Mouse (Mus musculus) midbrain, embryonic 11.5 days (tissue): ENCODE measurements at regions not wholly inside any gene's neighbourhood (a gene's known extent, or its start where the extent isn't known, plus 50 kb on each side); places are given as distances from the start of the nearest gene placed in this dataset.

Experiments used
- ATAC-seq: fragments of 200-750 bp; cut with Nextera tagmentation; 2 replicates; pipeline ENCODE4 v1.8.0; 2017; ENCODE audit warnings: moderate TSS enrichment, moderate library complexity; ENCODE audit not compliant: low FRiP score
- DNase-seq: peaks from one replicate; pipeline ENCODE4 v3.0.0; 2015; ENCODE audit warnings: low spot score; ENCODE audit errors: missing footprints
- H3K27ac ChIP-seq: fragments of 300-500 bp; sonication (generic); 2 replicates; pipeline ENCODE4 v1.5.1; 2014; ENCODE audit warnings: low read depth, low read length
- H3K27me3 ChIP-seq: fragments of 300-500 bp; sonication (generic); 2 replicates; pipeline ENCODE4 v1.6.1; 2014; ENCODE audit warnings: mild to moderate bottlenecking, low read length, moderate library complexity, mixed read lengths; ENCODE audit not compliant: control insufficient read depth, insufficient read depth
- H3K36me3 ChIP-seq: fragments of 300-500 bp; sonication (generic); 2 replicates; pipeline ENCODE4 v1.6.1; 2014; ENCODE audit warnings: mild to moderate bottlenecking, low read length, moderate library complexity, mixed read lengths; ENCODE audit not compliant: control insufficient read depth, insufficient read depth
- H3K4me1 ChIP-seq: fragments of 300-500 bp; sonication (generic); 2 replicates; pipeline ENCODE4 v1.6.1; 2014; ENCODE audit warnings: low read length; ENCODE audit not compliant: control insufficient read depth, insufficient read depth
- H3K4me2 ChIP-seq: fragments of 300-500 bp; sonication (generic); 2 replicates; pipeline ENCODE4 v1.6.1; 2014; ENCODE audit warnings: mild to moderate bottlenecking, moderate library complexity
- H3K4me3 ChIP-seq: fragments of 300-500 bp; sonication (generic); 2 replicates; pipeline ENCODE4 v1.5.1; 2014; ENCODE audit warnings: low read depth, low read length
- H3K9ac ChIP-seq: fragments of 300-500 bp; sonication (generic); 2 replicates; pipeline ENCODE4 v1.6.1; 2014; ENCODE audit warnings: low read length
- H3K9me3 ChIP-seq: fragments of 300-500 bp; sonication (generic); 2 replicates; pipeline ENCODE4 v1.6.1; 2016; ENCODE audit warnings: low read length; ENCODE audit not compliant: control insufficient read depth
- WGBS: fragments of 180-500 bp; shearing (Covaris S2); extraction: QIAGEN DNeasy Blood & Tissue Kit; methylation state at CpG from one replicate; pipeline ENCODE4 v1.1.7; 2014; 5-methylcytosine and 5-hydroxymethylcytosine counted together

GRCm38 (mm10) chrX:108608446-108608845, 56.2 kb downstream of the Gm379 start:
- no peak overlapping the region for H3K27ac ChIP-seq
- H3K9me3 ChIP-seq, result no peaks in the 10 kb centered on the region
- no peak overlapping the region for H3K9ac ChIP-seq
- H3K4me3 ChIP-seq, result no peak overlapping the region
- H3K27me3 ChIP-seq, result no peaks in the 10 kb centered on the region
- no peak overlapping the region for H3K4me2 ChIP-seq
- H3K36me3 ChIP-seq, result no peaks in the 10 kb centered on the region
- H3K4me1 ChIP-seq, result no peaks in the 10 kb centered on the region
- DNase-seq (no peak), ATAC-seq (no peak)

- DNase-seq (no peak), ATAC-seq (no peak)
- WGBS, result 78% methylated on average over 1 of the region's 1 CpGs
- H3K4me1 ChIP-seq, result no peaks in the 10 kb centered on the region
- no peak overlapping the region for H3K27ac ChIP-seq
- no peak overlapping the region for H3K4me3 ChIP-seq
- H3K9ac ChIP-seq, result no peak overlapping the region
- no peaks in the 10 kb centered on the region for H3K27me3 ChIP-seq
- no peak overlapping the region for H3K4me2 ChIP-seq
- no peaks in the 10 kb centered on the region for H3K36me3 ChIP-seq
- no peaks in the 10 kb centered on the region for H3K9me3 ChIP-seq
Observed at GRCm38 (mm10) chrX:108599906-108600468, 64.7 kb downstream of the Gm379 start.

- WGBS, result 80% methylated on average over 3 of the region's 3 CpGs
- no peaks in the 10 kb centered on the region for H3K27me3 ChIP-seq
- H3K4me3 ChIP-seq, result no peak overlapping the region
- no peak for ATAC-seq
- no peak for DNase-seq
- no peaks in the 10 kb centered on the region for H3K36me3 ChIP-seq
- no peak overlapping the region for H3K27ac ChIP-seq
- no peak overlapping the region for H3K4me2 ChIP-seq
- no peaks in the 10 kb centered on the region for H3K4me1 ChIP-seq
- no peak overlapping the region for H3K9ac ChIP-seq
- no peaks in the 10 kb centered on the region for H3K9me3 ChIP-seq
Observed at GRCm38 (mm10) chrX:108561977-108562376, 102.7 kb downstream of the Gm379 start.

- Histone ChIP-seq H3K4me1 (no peaks in the 10 kb centered on the region), H3K27me3 (no peaks in the 10 kb centered on the region), H3K4me2 (no peak overlapping the region), H3K9me3 (no peaks in the 10 kb centered on the region), H3K27ac (no peak overlapping the region), H3K36me3 (no peaks in the 10 kb centered on the region), H3K9ac (no peak overlapping the region), H3K4me3 (no peak overlapping the region)
- DNase-seq (no peak), ATAC-seq (no peak)
- 72% methylated on average over 2 of the region's 2 CpGs for WGBS
Observed at GRCm38 (mm10) chrX:108543149-108543548, 121.5 kb downstream of the Gm379 start.

DNA sequence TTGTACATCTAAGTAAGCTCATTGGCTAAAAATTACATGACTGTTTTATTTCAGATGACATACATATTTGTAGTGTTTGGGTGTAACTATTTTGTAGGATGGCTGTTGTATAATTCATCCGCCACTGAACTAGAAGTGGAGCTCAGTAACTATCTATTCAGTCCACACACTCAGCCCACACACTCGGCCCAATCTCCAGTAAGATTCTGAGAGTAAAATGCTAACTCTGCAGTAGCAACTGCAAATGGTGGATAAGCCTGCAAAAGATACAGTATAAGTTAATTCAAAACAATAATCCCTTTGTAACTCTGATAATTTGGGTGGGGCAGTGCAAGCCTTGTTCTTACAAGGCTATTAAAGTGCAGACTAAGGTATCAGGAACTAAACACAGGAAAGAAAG, 123.3 kb downstream of the Gm379 start:
- no peaks in the 10 kb centered on the region for H3K27me3 ChIP-seq
- H3K9ac ChIP-seq, result no peak overlapping the region
- 92% methylated on average over 2 of the region's 2 CpGs for WGBS
- DNase-seq, result no peak
- no peaks in the 10 kb centered on the region for H3K4me1 ChIP-seq
- no peak for ATAC-seq
- H3K4me3 ChIP-seq, result no peak overlapping the region
- no peak overlapping the region for H3K4me2 ChIP-seq
- no peaks in the 10 kb centered on the region for H3K36me3 ChIP-seq
- no peaks in the 10 kb centered on the region for H3K9me3 ChIP-seq
- no peak overlapping the region for H3K27ac ChIP-seq

- no peak overlapping the region for H3K9ac ChIP-seq
- WGBS, result 8% methylated on average over 3 of the region's 3 CpGs
- H3K4me3 ChIP-seq, result no peak overlapping the region
- no peaks in the 10 kb centered on the region for H3K27me3 ChIP-seq
- DNase-seq, result peak; percentile 90
- no peaks in the 10 kb centered on the region for H3K4me1 ChIP-seq
- no peaks in the 10 kb centered on the region for H3K36me3 ChIP-seq
- ATAC-seq, result 0 out of 2 replicates have a peak, but pooled peaks have one; percentile 33
- no peak overlapping the region for H3K27ac ChIP-seq
- H3K4me2 ChIP-seq, result no peak overlapping the region
- H3K9me3 ChIP-seq, result no peaks in the 10 kb centered on the region
Observed at GRCm38 (mm10) chrX:108536995-108537394, 127.7 kb downstream of the Gm379 start.
